Mouse (Mus musculus): ENCODE measurements at regions not wholly inside any gene's neighbourhood (a gene's known extent, or its start where the extent isn't known, plus 50 kb on each side); places are given as distances from the start of the nearest gene placed in this dataset.
"Not testable (repeated sequence)": the region's sequence is repeated elsewhere in the genome, so short reads cannot be mapped to it uniquely, and the experiment has no call there.

GRCm38 (mm10) chr8:20436956-20437355 lies 73.9 kb upstream of the Gm15319 start:
- TF ChIP-seq CTCF (IDR thresholded peaks at IDR 0.05; ENCODE audit: extremely low read depth, insufficient read length, insufficient replicate concordance, low read depth, low read length); POLR2A (IDR thresholded peaks at IDR 0.05; ENCODE audit: low read depth, low read length): not testable (repeated sequence)
